Mouse (Mus musculus): Measurements from ENCODE around the gene Ehbp1.

Gene Ehbp1

DNA sequence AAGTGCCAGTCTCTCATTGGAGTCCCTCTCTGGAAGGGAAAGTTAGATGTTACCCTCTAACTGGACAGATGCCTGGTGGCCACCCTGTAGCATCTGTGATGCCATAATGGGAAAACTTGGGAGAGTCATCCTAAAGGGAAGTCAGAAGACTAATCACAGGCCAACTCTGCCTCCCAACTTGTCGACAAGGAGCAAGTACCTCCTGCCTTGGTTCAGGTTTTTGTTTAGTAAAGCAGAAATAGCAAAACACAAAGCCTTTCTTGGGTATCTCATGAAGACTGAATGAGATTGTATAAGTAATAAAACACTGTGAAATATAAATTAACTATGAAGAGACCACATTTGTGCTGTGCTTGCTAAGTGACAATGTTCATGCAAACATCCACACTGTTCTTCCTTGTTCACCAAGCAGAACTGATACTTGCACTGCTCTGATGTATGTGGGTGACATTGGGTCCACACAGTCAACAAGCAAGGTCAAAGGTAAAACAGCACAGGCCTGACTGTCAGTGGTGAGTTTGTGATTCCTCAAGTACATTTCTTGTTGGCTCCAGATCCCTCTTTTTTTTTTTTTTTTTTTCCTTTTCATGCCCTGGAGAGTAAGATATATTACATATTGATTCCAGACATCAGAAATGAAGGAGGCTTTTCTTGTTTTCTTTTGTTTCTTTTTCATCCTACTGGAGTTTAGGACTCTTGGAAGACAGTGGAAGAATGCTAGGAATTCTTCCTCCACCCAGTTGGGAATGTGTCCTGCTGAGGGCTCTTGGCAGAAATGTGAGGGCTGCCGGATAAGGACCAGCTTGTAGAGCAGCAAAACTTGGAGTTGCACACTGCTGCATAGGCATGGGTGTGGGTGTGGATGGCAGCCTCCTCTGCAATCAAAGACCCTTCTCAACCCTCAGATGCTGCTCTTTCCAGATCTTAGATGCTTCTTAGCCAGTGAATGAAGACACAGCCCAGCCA, at the start of gene Ehbp1:
TSS of gene Ehbp1 (minus strand) at position 51 of the 966 bp plus-strand sequence.
- TF ChIP-seq GATA4 (IDR thresholded peaks at IDR 0.05; ENCODE audit: insufficient replicate concordance, low read length), result no peak

DNA sequence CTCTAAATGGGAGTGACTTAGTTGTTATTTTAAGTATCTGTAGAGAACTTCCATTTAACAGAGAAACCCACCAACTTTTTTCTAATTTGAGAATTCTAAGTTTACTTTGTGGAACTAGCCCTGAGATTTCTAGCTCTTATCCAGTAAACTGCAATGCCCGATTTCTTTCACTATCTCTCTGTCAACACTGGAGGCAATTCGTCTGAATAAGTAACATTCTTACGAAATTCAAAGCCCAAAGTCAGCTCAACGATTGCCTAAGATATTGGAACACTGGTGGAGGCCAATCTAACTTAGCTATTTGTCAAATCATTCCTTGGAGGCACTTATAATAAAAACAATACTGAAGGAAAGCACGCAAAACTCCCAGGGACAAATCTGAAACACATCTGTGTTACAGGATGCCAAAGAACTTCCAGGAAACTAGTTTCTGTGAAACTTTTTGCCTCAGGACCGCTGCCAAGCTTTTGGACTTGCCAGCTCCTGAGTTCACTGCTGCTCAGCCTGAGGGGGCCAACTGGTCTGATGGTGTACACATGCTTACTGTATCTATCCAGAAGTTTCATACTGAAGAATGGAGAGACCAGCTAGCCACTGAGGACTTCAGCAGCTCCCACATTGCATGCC, 45.5 kb upstream of the Ehbp1 start:
- peak; percentile 62; the same call in 1 of the 2 replicates for TF ChIP-seq GATA4 (IDR thresholded peaks at IDR 0.05; ENCODE audit: insufficient replicate concordance, low read length)

DNA sequence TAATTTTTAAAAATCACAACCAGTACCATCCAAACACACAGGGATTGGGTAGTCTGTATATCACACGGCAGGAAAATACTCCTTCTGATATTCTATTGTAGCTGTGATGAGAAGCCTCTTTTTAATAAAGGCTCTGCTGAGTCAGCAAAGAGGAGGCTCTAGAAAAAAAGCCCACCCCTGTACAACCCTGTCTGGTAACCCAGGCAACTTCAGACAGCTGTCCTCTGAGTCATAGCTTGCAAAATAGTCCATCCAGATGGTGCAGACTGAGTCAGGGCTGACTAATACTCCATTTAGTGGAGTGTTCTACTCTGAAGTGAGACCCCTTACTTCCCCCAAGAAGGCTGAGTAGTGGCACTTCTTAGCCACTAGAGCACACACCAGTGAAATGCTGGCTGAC, 41.4 kb upstream of the Ehbp1 start:
- no peak for TF ChIP-seq GATA4 (IDR thresholded peaks at IDR 0.05; ENCODE audit: insufficient replicate concordance, low read length)

DNA sequence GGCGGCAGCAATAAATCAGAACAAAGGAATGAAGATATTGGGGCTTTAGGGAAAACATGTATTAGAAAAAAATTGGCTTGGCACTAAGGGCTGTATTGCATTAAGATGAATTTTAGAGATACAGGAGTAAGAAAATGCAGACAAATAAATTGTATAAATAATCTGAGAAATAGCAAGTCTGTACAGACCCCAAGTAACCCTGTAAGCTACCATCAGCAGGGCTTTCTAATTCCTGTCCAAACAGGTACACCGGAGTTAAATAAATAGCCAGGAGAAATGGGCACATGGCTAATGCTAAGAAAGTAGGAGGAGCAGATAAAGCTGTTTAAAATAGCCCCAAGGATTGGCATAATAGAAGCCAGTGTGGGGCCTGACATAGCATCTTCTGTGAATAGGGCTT, 32.7 kb upstream of the Ehbp1 start:
- TF ChIP-seq GATA4 (IDR thresholded peaks at IDR 0.05; ENCODE audit: insufficient replicate concordance, low read length), result no peak

DNA sequence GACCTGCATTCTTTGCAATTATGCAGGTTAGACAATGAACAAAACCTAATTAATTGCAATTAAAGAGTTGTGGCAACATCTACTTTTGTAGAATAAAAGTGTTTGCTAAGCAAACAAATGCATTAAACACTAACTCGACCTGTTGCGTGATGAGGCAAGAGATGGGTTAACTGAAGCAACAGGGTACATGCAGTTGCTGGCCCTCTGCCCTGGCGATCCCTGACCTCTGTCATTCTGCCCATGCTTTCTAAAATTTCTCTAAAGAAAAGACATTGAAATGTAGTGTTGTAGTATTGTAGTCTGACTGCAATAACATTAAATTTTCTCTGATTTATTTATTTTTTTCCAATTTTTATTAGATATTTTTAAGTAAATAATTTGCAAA, 31.2 kb upstream of the Ehbp1 start:
- TF ChIP-seq GATA4 (IDR thresholded peaks at IDR 0.05; ENCODE audit: insufficient replicate concordance, low read length), result no peak

DNA sequence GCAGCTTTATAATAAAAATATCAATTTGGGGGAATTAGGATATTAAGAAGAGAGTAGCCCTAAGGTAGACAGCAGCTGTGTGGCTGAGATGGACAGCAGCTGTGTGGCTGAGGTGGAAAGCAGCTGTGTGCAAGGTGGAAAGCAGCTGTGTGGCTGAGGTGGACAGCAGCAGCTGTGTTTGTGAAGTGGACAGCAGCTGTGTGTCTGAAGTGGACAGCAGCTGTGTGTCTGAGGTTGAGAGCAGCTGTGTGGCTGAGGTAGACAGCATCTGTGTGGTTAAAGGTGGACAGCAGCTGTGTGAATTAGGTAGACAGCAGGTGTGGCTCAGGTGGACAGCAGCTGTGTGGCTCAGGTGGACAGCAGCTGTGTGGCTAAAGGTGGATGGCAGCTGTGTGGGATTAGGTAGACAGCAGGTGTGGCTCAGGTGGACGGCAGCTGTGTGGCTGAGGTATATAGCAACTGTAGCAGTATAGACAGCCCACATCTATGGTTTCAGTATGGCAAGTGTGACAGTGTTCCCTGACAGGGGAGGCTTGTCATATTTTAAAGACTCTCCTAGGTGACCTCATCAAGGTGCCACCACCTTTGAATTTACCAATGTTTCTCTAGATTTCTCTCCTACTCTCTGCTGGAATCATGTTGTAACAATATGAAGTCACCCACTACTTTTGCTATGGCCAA, 30.7 kb upstream of the Ehbp1 start:
- no peak for TF ChIP-seq GATA4 (IDR thresholded peaks at IDR 0.05; ENCODE audit: insufficient replicate concordance, low read length)

DNA sequence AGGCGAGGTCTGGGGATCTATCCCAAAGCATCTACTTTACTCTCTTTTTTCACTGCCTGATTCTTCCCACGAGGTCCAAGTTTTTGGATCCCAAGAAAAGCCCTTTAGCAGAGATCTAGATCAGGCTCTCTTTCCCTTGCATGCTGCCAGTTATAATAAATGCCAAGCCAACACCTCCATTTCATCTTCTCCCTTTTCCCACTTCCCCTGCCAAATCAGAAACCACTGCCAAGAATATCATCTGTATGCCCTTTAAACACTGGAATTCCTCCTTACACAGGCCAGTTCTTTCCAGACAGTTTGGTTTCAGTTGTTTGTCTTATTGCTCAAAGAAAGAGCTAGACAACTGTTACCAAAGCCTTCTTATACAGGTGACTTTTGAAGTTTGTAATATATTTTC, 27.7 kb upstream of the Ehbp1 start:
- no peak for TF ChIP-seq GATA4 (IDR thresholded peaks at IDR 0.05; ENCODE audit: insufficient replicate concordance, low read length)

DNA sequence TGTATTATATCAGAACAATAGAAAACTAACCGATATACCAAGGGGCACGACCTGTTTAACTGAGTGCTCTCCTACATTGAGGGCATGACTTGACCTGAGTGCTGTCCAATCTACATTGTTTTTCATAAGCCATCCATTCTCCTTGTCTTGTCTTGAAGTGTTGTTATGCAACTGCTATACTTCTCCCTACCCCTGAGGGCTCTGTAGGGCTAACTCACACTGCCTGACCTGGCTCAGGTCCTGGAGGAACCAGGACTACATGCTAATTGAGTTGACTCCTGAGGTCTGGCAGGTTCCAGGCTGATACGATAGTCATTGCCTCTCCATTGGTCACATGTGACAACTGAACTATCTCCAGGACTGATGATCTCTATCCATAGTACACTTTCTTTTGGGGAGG, 26.5 kb upstream of the Ehbp1 start:
- TF ChIP-seq GATA4 (IDR thresholded peaks at IDR 0.05; ENCODE audit: insufficient replicate concordance, low read length), result no peak

DNA sequence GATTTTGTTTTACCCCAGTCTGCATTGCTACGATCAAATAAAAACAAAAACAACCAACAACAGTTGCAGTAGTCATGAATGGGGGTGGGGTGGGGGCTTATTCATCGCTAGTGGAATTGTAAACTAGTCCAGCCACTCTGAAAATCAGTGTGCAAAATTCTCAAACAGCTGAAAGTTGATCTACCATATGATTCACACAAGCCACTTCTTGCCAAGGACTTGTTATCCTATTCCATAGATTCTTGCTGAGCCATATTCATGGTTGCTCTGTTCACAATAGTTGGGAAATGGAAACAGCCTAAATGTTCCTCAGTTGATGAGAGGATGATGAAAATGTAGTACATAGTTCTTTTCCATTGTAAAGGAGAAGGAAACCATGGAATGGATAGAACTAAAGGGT, 24.4 kb upstream of the Ehbp1 start:
- no peak for TF ChIP-seq GATA4 (IDR thresholded peaks at IDR 0.05; ENCODE audit: insufficient replicate concordance, low read length)

DNA sequence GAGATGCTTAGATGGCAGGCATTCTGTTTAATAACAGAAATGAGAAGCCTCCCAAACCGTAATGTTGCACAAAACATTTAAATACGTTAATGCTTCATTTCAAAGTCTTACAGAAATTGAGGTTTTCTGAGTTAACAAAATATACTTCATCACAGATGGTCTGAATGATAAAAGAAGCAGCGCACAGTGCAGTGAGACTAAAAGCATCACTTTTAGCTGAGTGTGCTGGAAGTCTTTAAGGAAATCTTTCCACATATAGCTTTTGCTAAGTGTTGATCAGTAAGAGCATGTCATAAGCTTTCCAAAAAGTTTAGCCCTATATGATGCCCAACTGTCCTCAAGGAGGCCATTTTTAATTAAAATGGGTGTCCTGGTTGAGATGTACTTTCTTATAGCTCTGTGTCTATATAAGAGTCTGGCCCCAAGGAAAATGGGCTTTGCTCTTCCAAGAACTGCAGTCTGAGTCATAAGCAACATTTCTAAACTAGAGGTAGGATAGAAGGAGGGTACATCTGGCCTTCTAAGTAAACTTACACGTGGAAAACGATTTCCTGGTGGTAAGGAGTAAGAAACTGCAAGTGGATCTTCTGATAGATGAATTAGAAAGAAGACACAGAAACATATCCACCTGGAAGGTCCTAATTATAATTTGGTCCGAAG, 12.0 kb upstream of the Ehbp1 start:
- no peak for TF ChIP-seq GATA4 (IDR thresholded peaks at IDR 0.05; ENCODE audit: insufficient replicate concordance, low read length)

DNA sequence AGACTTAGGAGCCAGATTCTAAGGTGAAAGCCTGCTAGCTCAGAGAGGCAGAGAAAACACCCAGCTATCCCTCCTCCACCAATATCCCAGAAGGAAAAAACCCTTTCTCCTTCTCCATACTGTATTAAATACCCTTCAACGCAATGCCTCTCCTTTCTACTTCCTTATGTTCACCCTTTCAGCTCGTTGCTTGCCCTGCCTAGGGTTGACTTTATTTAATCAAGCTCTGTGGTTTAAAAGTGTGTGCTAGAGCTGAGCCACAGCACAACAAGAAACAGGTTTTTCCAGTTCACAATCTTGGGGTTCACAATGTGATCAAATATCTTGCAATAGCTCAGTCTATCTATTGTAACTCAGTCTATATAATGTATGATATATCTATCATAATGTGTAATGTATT, 7.9 kb upstream of the Ehbp1 start:
- no peak for TF ChIP-seq GATA4 (IDR thresholded peaks at IDR 0.05; ENCODE audit: insufficient replicate concordance, low read length)

DNA sequence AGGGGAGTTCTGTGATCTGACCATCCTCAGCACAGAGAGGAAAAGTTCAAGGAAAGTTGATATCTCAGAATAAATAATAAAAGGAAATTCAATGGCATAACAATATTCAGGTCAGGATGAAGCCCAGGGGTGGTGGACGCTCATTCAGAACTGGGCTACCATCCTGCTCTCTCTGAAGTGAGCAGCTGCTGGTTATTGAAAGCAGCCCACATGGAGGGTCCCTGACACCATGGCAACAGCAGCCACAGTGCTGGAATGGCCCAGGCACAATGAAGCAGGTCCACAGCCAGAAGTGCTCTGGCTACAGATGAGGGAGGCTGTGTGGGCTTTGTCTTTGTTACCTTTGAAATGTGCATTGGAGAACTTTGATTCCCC, 6.4 kb upstream of the Ehbp1 start:
- TF ChIP-seq GATA4 (IDR thresholded peaks at IDR 0.05; ENCODE audit: insufficient replicate concordance, low read length), result no peak

DNA sequence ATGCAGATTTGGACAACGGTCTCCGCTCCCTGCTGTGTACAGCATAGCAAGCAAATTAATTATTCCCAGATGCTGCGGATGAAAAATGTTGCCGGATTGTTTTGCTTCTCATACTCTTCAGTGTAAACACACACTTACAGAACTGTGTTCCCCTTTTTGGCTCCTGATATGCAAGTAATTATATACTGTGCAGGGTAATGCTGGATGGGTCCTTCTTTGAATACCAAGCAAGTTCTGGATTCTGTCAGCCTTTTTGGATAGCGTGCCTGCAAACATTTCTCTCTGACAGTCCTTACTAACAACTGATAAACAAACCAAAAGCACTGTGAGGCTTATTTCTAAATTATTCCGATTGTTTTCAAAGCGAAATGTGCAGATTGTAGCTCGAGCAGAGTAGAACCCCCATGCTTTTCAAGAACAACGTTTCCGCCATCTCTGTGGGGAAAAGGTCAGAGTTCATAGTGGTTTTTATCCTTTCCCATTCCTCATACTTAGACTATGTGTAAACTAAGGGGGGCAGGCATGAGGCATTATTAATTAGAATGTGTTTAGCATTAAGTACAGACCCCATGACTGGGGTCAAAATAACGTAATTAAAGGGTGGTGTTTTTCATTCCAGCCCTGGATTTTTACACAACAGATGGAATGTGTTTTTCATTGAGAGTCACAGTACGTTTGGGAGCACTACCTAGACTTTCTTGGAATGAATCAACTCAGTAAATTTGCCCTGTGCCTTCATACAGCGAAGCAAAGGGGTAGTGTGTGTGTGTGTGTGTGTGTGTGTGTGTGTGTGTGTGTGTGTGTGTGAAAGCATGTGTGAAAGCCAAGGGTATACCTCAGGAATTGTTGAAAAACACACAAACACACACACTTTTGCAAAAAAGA, 5.8 kb upstream of the Ehbp1 start:
- no peak for TF ChIP-seq GATA4 (IDR thresholded peaks at IDR 0.05; ENCODE audit: insufficient replicate concordance, low read length)

DNA sequence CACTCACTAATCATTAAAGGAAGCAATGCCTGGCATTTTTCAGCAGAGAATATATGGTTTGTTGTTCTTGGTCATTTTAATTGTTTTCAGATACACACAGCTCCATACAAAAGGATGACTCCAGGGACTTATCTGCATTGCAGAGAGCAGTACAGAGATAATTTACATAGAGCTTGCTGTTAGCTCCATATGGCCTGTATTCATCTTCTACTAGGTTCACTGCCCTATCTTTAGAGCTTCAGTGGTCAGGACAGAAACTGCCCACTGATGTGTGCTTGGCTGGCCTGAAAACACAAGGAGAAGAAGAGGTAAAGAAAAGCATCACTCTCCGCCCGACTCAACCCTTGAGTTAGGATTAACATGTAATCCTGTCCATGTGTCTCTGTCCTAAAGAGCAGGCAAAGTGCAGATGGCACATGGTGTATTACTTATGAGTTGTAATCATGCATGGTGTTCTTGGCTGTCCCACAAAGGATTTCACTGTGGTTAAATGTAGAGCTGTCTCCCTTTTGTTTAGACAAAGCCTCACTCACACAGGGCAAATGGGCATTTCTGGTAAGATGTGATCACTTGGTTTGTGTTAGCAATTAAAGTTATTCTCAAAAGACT, 14.7 kb downstream of the Ehbp1 start:
- no peak for TF ChIP-seq GATA4 (IDR thresholded peaks at IDR 0.05; ENCODE audit: insufficient replicate concordance, low read length)
